Mouse (Mus musculus) Muller cell, postnatal 12 days (primary cell): ENCODE measurements around the gene Mtcl1.

ENCODE experiments used
- DNase-seq: peaks from one replicate; pipeline ENCODE4 v3.0.0-alpha.2; 2015; ENCODE audit errors: inconsistent ontology term

Mtcl1 gene

GRCm38 (mm10) chr17:66364525-66365292 lies 84.8 kb downstream of the Mtcl1 start:
- DNase-seq: peak; percentile 10

GRCm38 (mm10) chr17:66363852-66364524 lies 85.6 kb downstream of the Mtcl1 start:
- no peak for DNase-seq

GRCm38 (mm10) chr17:66362287-66363016 lies 87.1 kb downstream of the Mtcl1 start:
- no peak for DNase-seq

- peak; percentile 97 for DNase-seq
These were observed 91.2 kb downstream of the Mtcl1 start for GRCm38 (mm10) chr17:66358026-66358978.

- DNase-seq: peak; percentile 32
These were observed 92.2 kb downstream of the Mtcl1 start for GRCm38 (mm10) chr17:66357171-66358025.

- no peak for DNase-seq
These were observed 95.6 kb downstream of the Mtcl1 start for GRCm38 (mm10) chr17:66353907-66354306.

- no peak for DNase-seq
These were observed 96.5 kb downstream of the Mtcl1 start for GRCm38 (mm10) chr17:66352847-66353643.

- DNase-seq: peak; percentile 76
These were observed 97.3 kb downstream of the Mtcl1 start for GRCm38 (mm10) chr17:66352219-66352618.

GRCm38 (mm10) chr17:66350689-66351088 lies 98.9 kb downstream of the Mtcl1 start:
- DNase-seq: no peak

GRCm38 (mm10) chr17:66350127-66350526 lies 99.4 kb downstream of the Mtcl1 start:
- DNase-seq: no peak

GRCm38 (mm10) chr17:66346378-66346777 lies 103.2 kb downstream of the Mtcl1 start:
- DNase-seq: no peak

- DNase-seq: no peak
These were observed 103.9 kb downstream of the Mtcl1 start for GRCm38 (mm10) chr17:66345680-66346079.

GRCm38 (mm10) chr17:66342932-66343331 lies 106.6 kb downstream of the Mtcl1 start:
- no peak for DNase-seq

- DNase-seq: no peak
These were observed 107.9 kb downstream of the Mtcl1 start for GRCm38 (mm10) chr17:66341670-66342069.

GRCm38 (mm10) chr17:66340798-66341197 lies 108.8 kb downstream of the Mtcl1 start:
- DNase-seq: peak; percentile 15

- no peak for DNase-seq
These were observed 111.6 kb downstream of the Mtcl1 start for GRCm38 (mm10) chr17:66337929-66338328.

- no peak for DNase-seq
These were observed 114.0 kb downstream of the Mtcl1 start for GRCm38 (mm10) chr17:66335568-66335967.

- no peak for DNase-seq
These were observed 114.7 kb downstream of the Mtcl1 start for GRCm38 (mm10) chr17:66334894-66335293.

- no peak for DNase-seq
These were observed 118.3 kb downstream of the Mtcl1 start for GRCm38 (mm10) chr17:66331207-66331606.
